Mouse (Mus musculus) mouse embryonic stem cell (cell line): ENCODE data around the gene Sptb.

ENCODE experiments used
- in situ Hi-C, 2 experiments: fragments of 300-500 bp; cut with MboI; formaldehyde crosslinking; loops; 1 replicate in 1 of 2; 3 replicates in 1 of 2; pipeline ENCODE4 v1.14.3; 2019 to 2020; ENCODE audit warnings: low sequenced_read_pairs in 2 of 2, low pct_unique_long_range_greater_than_20kb in 1 of 2, mixed read lengths in 1 of 2; ENCODE audit not compliant: unreplicated experiment in 1 of 2

The Sptb gene

DNA sequence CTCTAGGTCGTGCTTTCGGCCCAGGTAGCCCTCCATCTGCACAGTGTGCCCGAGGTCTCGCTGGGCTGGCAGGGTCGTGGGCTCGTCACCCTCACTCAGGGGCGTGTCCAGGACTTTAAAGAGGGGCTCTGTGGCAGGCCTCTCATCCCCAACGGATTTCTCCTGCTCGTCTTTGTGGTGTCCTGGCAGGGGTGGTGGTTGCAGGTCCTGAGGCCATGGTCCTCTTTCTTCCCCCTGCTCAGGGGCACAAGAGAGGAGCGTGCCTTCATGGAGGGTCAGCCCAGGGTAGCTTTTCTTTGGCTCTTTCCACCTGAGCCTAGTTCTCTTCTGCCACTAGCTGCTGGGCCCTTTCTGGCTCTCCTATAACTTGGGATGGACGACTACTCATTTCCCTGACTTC is 123.0 kb downstream of the Sptb start:
- in situ Hi-C loops = no loop called here

- in situ Hi-C loops = no loop called here
Observed at GRCm38 (mm10) chr12:76585028-76585427, 125.3 kb downstream of the Sptb start.

GRCm38 (mm10) chr12:76583454-76583853 is 126.9 kb downstream of the Sptb start:
- in situ Hi-C loops = no loop called here

DNA sequence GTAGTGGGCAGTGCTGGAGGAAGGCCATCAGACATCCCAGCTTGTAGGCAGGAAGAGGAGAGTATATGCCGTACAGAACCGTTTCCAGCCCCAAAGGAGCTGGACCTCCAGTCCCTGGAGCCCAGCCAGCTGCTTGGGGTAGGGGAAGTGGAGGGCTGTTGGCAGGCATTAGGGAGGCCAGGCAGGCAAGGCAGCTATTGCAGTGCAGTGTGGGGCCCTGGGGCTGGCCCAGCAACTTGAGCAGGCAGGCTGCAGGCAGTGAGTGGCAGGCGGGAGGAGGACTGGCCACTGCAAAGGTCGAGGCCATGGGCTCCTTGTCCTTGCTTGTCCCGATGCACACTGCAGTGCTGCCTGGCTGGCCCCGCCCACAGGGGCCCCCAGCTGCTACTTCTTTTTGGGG is 127.5 kb downstream of the Sptb start:
- in situ Hi-C loops = no loop called here

GRCm38 (mm10) chr12:76582139-76582538 is 128.2 kb downstream of the Sptb start:
- in situ Hi-C loops = no loop called here

- in situ Hi-C loops = no loop called here
Observed at GRCm38 (mm10) chr12:76579806-76580205, 130.5 kb downstream of the Sptb start.

GRCm38 (mm10) chr12:76578465-76578864 is 131.9 kb downstream of the Sptb start:
- in situ Hi-C loops = no loop called here

- in situ Hi-C loops = no loop called here
Observed at GRCm38 (mm10) chr12:76577858-76578257, 132.5 kb downstream of the Sptb start.

DNA sequence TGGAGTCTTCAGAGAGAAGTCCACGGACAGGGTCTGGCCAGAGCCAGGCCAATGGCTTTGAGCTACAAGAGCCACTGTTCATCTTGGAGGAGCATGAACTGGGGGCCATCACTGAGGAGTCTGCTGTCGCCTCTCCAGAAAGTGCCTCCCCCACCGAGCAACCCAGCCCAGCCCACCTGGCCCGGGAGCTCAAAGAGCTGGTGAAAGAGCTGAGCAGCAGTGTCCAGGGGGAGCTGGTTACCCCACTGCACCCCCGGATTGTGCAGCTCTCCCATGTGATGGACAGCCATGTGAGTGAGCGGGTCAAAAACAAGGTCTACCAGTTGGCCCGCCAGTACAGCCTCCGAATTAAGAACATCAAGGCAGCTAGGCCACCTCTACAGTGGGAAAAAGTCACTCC is 133.5 kb downstream of the Sptb start:
- in situ Hi-C loops = no loop called here

DNA sequence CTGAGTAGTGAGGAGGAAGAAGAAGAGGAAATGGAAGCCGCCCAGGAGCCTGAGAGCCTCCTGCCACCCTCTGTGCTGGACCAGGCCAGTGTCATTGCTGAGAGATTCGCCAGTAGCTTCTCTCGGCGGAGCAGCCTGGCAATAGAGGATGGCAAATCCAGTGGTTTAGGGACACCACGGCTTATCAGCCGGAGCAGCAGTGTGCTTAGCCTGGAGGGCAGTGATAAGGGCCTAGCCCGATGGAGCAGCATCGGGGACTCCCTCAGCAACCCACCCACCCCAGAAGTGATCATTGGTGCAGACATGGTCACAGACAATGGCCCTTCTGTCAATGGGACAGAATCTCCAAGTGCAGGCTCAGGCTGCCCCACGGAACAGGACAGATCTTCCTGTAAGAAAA is 134.3 kb downstream of the Sptb start:
- in situ Hi-C loops = no loop called here

DNA sequence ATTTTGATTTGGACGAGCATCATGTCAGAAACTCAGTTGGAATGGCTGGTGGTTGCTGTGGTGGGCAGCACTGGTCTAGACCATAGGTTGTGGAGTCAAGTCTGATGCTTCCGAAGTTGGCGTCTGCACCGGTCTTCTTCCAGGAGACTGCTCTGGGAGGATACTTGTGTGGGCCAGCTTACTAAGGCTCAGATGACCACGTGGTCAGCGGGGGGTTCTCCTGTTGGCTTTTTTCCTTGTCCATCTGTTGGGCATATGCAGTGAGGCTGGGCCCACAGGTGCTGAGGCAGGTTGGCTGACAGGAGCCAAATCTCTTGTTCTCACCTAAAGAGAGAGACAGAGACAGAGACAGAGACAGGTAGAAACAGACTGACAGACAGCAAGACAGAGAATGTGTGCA is 135.5 kb downstream of the Sptb start:
- in situ Hi-C loops = no loop called here

DNA sequence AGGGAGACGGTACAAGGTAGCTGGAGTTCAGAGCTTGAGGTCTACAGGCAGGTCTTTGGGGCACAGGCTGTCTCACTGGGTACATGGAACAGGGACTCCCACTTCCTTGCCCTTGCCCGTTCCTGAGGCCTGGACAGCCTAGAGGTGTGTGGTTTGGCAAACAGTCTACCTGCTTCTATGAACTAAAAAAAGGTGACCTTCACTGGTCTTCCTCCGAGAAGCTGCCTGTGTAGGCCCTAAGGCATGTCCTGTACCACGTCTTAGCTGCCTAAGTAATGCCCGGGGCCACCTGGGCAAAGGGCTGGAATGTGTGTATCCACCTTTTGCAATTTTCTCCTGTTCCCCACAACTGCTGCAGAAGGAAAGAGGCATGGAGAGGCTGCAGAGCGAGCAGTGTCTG is 137.0 kb downstream of the Sptb start:
- in situ Hi-C loops = no loop called here

GRCm38 (mm10) chr12:76572261-76573251 is 137.8 kb downstream of the Sptb start:
- in situ Hi-C loops = no loop called here

GRCm38 (mm10) chr12:76571266-76571665 is 139.1 kb downstream of the Sptb start:
- in situ Hi-C loops = no loop called here

GRCm38 (mm10) chr12:76570221-76570940 is 140.0 kb downstream of the Sptb start:
- in situ Hi-C loops = no loop called here

DNA sequence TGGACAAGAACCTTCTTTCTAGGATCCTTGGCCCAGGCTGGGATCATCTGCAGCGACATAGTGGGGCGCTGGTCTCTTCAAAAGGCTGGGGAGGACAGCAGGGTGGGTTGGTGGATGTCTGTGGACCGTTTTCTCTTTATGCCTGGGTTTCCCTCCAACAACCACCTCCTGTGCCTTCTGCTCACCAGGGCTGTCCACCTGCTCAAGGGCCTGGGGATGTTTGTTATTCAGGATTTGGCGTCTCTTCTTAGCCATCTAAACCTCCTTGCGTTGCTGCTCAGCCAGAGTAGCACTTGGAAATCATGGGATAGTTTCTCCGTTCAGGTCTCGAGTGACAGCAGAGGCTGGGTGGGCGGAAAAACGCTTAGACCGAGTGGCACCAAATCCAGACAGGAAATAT is 144.1 kb downstream of the Sptb start:
- in situ Hi-C loops = no loop called here

GRCm38 (mm10) chr12:76562196-76562595 is 148.2 kb downstream of the Sptb start:
- in situ Hi-C loops = no loop called here

GRCm38 (mm10) chr12:76558206-76558605 is 152.1 kb downstream of the Sptb start:
- in situ Hi-C loops = no loop called here

GRCm38 (mm10) chr12:76556745-76557389 is 153.5 kb downstream of the Sptb start:
- in situ Hi-C loops = no loop called here
